Mouse (Mus musculus) G1E (cell line): ENCODE data around the gene Shisa7.

Experiments
- CTCF ChIP-seq: IDR thresholded peaks from 2 replicates; pipeline ENCODE4 v1.5.1; 2012; ENCODE audit warnings: low read depth, low read length, inconsistent platforms, mixed read lengths
- GATA1 ChIP-seq: IDR thresholded peaks from 2 replicates; pipeline ENCODE4 v1.6.1; 2012; ENCODE audit warnings: borderline replicate concordance, low read length, inconsistent platforms, mixed read lengths
- GATA2 ChIP-seq: IDR thresholded peaks from 2 replicates; pipeline ENCODE4 v1.6.1; 2012; ENCODE audit warnings: low read depth, low read length, inconsistent platforms, borderline replicate concordance
- POLR2AphosphoS5 ChIP-seq: IDR thresholded peaks from 2 replicates; pipeline ENCODE4 v1.6.1; 2012; ENCODE audit warnings: low read depth, low read length, inconsistent platforms; ENCODE audit not compliant: insufficient replicate concordance
- TAL1 ChIP-seq: conservative IDR thresholded peaks from 2 replicates; pipeline ENCODE4 v1.6.1; 2012; ENCODE audit warnings: low read depth, low read length, inconsistent platforms, mixed read lengths

DNA sequence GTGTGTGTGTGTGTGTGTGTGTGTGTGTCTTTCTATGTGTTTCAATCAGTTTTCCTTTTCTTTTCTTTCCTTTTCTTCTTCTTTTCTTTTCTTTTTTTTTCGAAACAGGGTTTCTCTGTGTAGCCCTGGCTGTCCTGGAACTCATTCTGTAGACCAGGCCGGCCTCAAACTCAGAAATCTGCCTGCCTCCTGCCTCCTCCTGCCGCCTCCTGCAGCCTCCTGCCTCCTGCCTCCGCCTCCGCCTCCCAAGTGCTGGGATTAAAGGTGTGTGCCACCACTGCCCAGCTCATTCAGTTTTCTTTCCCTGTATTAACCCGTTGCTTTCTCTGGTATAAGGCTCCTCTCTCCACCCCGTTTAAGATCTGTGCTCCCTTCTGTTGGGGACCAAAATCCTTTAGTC, 12.8 kb upstream of the Shisa7 start:
- TF ChIP-seq GATA1, result no peak
- TF ChIP-seq POLR2AphosphoS5, result no peak
- no peak for TF ChIP-seq CTCF
- TF ChIP-seq TAL1, result no peak
- TF ChIP-seq GATA2, result no peak
